Mouse (Mus musculus): ENCODE results near the gene 9130019O22Rik. TPM values are rescaled to one million over a fixed set of nuclear protein-coding genes. Genes with fewer than 3 reads are reported as not detected.
"Not testable (repeated sequence)": the region's sequence is repeated elsewhere in the genome, so short reads cannot be mapped to it uniquely, and the experiment has no call there.

9130019O22Rik gene
- polyA plus RNA-seq, 1 experiment from 2014 or later: 5.5 TPM

DNA sequence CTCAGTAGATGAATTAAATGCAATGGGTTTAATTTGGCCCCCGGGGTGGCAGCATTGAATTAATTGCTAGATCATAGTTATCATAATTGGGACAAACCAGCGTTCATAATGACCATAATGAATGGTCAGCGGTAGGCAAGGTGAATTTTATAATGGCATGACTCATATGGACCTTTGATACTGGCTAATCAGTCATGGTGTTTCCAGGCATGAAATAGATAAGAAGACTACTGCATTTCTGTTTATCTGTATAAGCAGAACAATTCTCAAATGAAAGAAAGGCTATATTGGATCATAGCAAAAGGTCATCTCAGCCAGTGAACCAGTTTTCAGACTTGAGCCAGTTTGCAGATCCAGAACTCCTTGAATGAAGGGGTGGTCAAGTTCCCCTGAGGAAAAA is 13.4 kb upstream of the 9130019O22Rik start:
- Histone ChIP-seq H3K27ac (replicated peaks) (no peak overlapping the region), H3K36me3 (no peaks in the 10 kb centered on the region), H3K4me3 (no peak overlapping the region), H3K9me3 (no peaks in the 10 kb centered on the region), H3K4me1 (no peaks in the 10 kb centered on the region), H3K9ac (replicated peaks) (no peak overlapping the region), H3K4me2 (replicated peaks) (no peak overlapping the region), H3K27me3 (no peaks in the 10 kb centered on the region)
- ATAC-seq (replicated peaks): no peak
- 59% methylated on average over 3 of the region's 3 CpGs for WGBS

DNA sequence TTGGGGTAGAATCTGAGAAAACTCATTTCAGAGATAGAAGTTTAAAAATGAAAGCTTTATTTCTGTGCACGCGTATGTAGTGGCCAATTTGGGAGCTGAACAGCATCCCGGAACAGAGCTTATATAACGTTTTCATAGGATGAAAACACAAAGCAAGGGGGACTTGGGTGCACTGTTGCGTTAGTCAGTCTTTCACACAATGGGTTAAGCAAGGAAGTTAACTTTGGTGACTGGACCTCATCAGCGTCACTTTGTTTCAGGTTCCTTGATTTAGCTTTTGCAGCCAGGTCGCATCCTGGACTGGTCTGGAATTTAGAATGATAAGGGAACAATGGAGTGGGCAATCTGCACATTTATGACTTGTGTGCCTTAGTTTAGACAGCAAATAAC is 7.0 kb upstream of the 9130019O22Rik start:
- H3K4me3 ChIP-seq: peak overlapping the region; percentile 71
- WGBS: 20% methylated on average over 7 of the region's 7 CpGs
- H3K9ac ChIP-seq (replicated peaks): peak overlapping the region; percentile 57
- peak overlapping the region; percentile 79 for H3K27ac ChIP-seq (replicated peaks)
- no peaks in the 10 kb centered on the region for H3K27me3 ChIP-seq
- 0 out of 2 replicates have a peak, but pooled peaks have one; percentile 18 for ATAC-seq (replicated peaks)
- peaks cover 16% of the 10 kb centered on the region for H3K4me1 ChIP-seq
- H3K4me2 ChIP-seq (replicated peaks): peak overlapping the region; percentile 88
- H3K36me3 ChIP-seq: peaks cover 5% of the 10 kb centered on the region
- no peaks in the 10 kb centered on the region for H3K9me3 ChIP-seq

DNA sequence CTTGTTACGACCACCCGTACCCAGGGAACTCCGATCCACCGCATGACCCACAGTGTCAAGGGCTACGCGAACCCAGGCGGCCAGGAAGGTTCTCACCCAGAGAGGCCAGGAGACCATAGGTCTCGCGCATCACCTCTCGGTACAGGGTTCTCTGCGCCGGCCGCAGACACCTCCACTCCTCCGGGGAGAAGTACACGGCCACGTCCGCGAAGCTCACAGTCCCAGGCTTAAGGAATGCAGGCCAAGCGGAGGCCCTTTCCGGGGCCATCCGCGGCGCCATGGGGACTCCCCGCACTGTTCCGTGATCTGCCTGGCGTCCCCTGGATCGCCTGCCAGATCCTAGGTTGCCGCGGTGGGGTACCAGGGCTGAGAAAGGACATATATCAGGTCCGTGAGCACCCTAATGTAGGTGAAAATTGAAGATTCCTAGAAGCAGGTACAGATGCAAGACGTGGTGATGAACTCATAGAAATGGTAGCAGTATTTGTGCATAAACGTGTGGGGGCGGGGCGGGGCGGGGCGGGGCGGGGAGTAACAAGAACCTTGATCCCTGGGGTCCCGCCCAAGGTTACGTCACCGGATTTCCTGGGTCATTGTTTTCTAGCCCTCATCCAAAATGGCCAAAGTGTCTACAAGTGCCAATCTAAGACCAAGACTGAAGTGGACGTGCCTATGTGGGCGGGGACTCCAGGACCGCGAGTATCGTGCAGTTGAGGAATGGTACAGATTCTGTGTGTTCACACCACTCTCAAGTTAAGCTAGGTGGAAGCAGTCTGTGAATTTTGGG is 6.4 kb upstream of the 9130019O22Rik start, which contains the start of gene E430018J23Rik:
Gene E430018J23Rik (minus strand): TSS at position 473 of the 787 bp plus-strand sequence.
- WGBS: under 1% methylated on average over 45 of the region's 45 CpGs
- ATAC-seq (replicated peaks): peak; percentile 93
- Histone ChIP-seq H3K27ac (replicated peaks) (peak within 1 kb of the TSS; percentile 79), H3K36me3 (peaks cover 5% of the 10 kb centered on the region), H3K9me3 (no peaks in the 10 kb centered on the region), H3K27me3 (no peaks in the 10 kb centered on the region), H3K4me3 (peak within 1 kb of the TSS; percentile 71), H3K4me1 (peaks cover 16% of the 10 kb centered on the region), H3K4me2 (replicated peaks) (peak within 1 kb of the TSS; percentile 88), H3K9ac (replicated peaks) (peak within 1 kb of the TSS; percentile 82)

DNA sequence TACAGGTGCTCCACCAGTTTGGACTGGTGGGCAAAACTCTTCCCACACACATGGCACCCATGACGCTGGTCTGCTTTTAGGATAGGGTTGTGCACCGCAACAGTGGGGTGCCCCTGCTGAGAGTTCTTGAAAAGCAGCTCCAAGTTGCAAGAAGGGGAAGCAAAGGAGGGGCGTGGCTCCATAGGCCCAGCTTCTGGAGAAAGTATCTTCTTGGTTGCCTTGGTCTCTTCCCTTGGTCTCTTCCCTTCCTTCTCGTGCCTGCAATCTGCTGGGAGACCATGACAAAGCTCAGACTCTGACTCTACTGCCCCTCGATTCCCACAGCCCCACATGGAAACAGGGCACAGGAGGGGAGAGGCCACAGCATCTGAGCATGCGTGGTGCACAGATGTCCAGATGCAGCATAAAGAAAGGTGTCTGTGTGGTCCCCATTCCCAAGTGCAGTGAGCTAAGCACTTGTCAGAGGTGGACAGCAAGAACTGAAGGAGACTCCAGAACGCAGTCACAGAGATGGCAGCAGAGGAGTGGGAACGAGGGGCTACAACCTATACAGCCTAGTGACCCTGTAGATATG is 5.4 kb upstream of the 9130019O22Rik start:
- Histone ChIP-seq H3K4me3 (peak overlapping the region; percentile 71), H3K27me3 (no peaks in the 10 kb centered on the region), H3K4me1 (peaks cover 16% of the 10 kb centered on the region), H3K9ac (replicated peaks) (peak overlapping the region; percentile 82; the same call in 1 of the 2 replicates), H3K36me3 (peaks cover 5% of the 10 kb centered on the region), H3K4me2 (replicated peaks) (peak overlapping the region; percentile 88), H3K27ac (replicated peaks) (no peak overlapping the region), H3K9me3 (no peaks in the 10 kb centered on the region)
- no peak for ATAC-seq (replicated peaks)
- 83% methylated on average over 8 of the region's 8 CpGs for WGBS

DNA sequence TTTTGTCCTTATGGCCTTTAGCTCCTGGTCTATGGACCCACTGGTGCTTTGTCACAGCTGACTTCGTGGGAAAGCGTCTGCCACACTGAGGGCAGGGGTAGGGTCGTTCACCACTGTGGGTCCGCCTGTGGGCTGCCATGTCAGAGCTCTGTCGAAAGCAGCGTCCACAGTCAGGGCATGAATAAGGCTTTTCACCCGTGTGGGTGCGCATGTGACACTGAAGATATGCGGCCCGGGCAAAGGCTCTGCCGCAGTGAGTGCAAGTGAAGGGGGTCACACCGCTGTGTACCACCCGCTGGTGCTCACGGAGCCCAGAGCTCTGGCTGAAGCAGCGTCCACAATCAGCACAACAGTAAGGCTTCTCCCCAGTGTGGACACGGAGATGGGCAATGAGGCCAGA is 4.6 kb upstream of the 9130019O22Rik start:
- H3K36me3 ChIP-seq: peaks cover 5% of the 10 kb centered on the region
- peaks cover 16% of the 10 kb centered on the region for H3K4me1 ChIP-seq
- no peak overlapping the region for H3K27ac ChIP-seq (replicated peaks)
- no peak overlapping the region for H3K4me3 ChIP-seq
- no peak for ATAC-seq (replicated peaks)
- no peak overlapping the region for H3K9ac ChIP-seq (replicated peaks)
- no peaks in the 10 kb centered on the region for H3K27me3 ChIP-seq
- no peaks in the 10 kb centered on the region for H3K9me3 ChIP-seq
- WGBS: 95% methylated on average over 16 of the region's 16 CpGs
- H3K4me2 ChIP-seq (replicated peaks): no peak overlapping the region

DNA sequence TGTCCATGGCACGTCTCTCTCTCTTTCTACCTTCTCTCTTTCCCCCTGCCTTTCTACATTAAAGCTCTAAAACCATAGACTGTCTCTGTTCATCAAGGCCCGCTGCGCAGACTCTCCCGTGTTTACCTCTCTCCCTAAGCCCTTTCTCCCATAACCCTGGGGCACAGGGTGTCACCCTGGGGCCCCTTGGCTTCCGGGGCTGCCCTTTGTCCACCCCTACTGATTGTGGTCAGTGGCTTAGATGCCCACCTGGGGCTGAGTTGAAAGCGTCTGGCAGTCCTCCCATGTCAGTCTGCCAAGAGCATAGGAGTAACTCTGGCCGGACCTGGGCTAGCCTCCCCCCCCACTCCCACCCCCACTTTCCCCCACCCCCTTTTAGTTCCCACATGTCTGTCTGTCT is 3.3 kb upstream of the 9130019O22Rik start:
- H3K9ac ChIP-seq (replicated peaks): no peak overlapping the region
- ATAC-seq (replicated peaks): no peak
- no peak overlapping the region for H3K27ac ChIP-seq (replicated peaks)
- H3K4me1 ChIP-seq: peaks cover 22% of the 10 kb centered on the region
- peaks cover 5% of the 10 kb centered on the region for H3K36me3 ChIP-seq
- H3K9me3 ChIP-seq: no peaks in the 10 kb centered on the region
- H3K4me2 ChIP-seq (replicated peaks): no peak overlapping the region
- no peaks in the 10 kb centered on the region for H3K27me3 ChIP-seq
- WGBS: 77% methylated on average over 7 of the region's 7 CpGs
- no peak overlapping the region for H3K4me3 ChIP-seq

DNA sequence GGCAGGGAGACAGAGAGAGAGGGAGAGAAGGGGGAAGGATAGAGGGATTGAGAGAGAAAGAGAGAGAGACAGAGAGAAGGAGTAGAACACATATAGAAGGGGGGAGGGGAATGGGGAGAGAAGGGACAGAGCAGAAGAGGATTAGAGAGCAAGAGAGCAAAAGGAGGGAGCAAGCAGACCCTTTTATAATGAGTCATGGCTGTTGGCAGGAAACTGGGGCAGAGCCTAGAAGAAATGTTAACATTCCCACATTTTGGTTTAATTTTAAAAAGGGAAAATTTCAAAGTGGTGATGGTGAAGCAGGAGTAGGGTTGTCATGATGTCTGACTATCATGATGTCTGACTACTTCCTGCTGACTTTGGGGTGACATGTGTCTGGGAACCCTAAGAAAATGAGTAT is 1.2 kb upstream of the 9130019O22Rik start:
- not testable (repeated sequence) for ATAC-seq (replicated peaks); H3K27me3 ChIP-seq; H3K36me3 ChIP-seq; H3K4me3 ChIP-seq; H3K27ac ChIP-seq (replicated peaks); H3K4me2 ChIP-seq (replicated peaks); H3K9ac ChIP-seq (replicated peaks); H3K9me3 ChIP-seq
- peaks cover 16% of the 10 kb centered on the region for H3K4me1 ChIP-seq

DNA sequence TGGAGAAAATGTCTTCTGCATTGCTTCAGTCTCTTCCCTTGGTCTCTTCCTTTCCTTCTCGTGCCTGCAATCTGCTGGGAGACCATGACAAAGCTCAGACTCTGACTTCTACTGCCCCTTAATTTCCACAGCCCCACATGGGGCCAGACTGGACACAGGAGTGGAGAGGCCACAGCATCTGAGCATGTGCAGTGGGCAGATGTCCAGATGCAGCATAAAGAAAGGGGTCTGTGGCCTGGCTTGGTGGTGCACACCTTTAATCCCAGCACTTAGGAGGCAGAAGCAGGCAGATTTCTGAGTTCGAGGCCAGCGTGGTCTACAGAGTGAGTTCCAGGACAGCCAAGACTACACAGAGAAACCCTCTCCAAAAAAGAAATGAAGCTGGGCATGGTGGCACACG is 1.4 kb downstream of the 9130019O22Rik start:
- 92% methylated on average over 4 of the region's 4 CpGs for WGBS

DNA sequence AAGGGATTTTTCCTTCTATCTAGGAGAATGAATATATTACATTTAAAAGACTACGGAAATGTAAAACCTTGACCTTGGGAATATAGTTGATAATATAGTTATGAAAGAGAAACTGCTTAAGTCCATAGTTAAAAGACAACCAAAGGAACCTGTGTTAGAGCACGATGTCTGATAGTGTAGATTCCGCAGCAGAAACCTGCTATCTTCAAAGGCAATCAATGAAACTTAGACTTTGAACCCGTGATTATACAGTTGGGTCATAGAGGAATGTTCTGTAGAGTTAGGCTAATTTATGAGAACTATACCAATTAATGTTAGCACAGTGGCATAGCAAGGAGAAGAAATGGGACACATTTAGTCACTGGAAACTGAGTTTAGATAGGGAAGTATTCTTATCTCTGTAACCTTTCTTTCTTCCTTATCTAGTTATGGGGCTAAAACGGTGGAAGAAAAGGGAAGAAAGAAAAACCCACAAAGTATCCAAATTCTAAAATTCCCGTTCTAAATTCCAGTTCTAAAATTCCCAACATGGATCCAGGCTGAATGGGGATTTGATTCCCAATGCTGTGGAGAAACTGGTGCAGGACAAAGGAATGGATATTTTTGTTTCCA is 8.6 kb downstream of the 9130019O22Rik start:
- Histone ChIP-seq H3K4me1 (peaks cover 4% of the 10 kb centered on the region; the same call in 1 of the 2 replicates), H3K9ac (replicated peaks) (no peak overlapping the region), H3K9me3 (no peaks in the 10 kb centered on the region), H3K27me3 (no peaks in the 10 kb centered on the region), H3K27ac (replicated peaks) (no peak overlapping the region), H3K4me2 (replicated peaks) (no peak overlapping the region), H3K36me3 (peaks cover 4% of the 10 kb centered on the region; the same call in 1 of the 2 replicates), H3K4me3 (no peak overlapping the region)
- no peak for ATAC-seq (replicated peaks)
- 84% methylated on average over 6 of the region's 6 CpGs for WGBS

More for the DNA sequence above, 1.4 kb downstream of the 9130019O22Rik start:
- H3K36me3 ChIP-seq; H3K27ac ChIP-seq (replicated peaks); H3K9ac ChIP-seq (replicated peaks); H3K9me3 ChIP-seq; H3K4me1 ChIP-seq; H3K27me3 ChIP-seq; H3K4me2 ChIP-seq (replicated peaks); ATAC-seq (replicated peaks); H3K4me3 ChIP-seq: not testable (repeated sequence)

DNA sequence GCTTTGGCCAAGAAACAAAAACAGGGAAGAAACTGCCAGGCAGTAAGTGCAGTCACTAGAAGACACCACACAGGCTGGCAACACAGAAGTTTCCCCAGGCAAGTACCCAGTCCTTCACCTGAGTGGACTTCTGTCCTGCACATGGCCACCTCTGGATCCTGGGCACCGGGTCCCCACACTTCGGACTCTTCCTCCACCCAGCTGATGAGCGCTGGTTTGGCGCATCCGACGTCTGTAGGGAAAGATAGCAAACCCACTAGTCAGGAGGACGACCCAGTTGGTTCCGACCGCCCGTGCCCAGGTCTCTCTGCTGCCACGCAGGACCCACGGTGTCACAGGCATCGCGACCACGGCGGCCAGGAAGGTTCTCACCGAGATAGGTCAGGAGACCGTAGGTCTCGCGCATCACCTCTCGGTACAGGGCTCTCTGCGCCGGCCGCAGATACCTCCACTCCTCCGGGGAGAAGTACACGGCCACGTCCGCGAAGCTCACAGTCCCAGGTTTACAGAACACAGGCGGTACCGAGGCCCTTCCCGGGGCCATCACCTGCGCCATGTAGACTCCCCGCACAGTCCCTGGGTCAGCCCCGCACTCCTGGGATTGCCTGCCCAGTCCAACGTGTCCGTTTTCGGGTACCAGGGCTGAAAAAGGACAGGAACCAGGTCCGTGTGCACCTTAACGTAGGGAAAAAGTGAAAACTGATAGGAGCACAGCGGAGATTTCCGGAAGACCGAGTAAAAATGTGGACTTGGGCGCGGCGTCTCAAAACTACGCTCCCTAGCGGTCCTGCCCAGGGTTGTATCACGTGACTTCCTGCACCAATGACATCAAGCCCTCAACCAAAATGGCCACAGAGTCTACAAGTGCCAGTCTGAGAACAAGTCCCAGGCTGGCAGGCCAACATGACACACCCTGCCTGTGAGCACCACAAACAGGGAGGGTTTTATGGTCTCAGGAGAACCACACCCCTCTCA is 11.4 kb downstream of the 9130019O22Rik start, which contains the start of gene Zfp747:
Gene Zfp747 (minus strand): TSS at position 780 of the 975 bp plus-strand sequence.
- not testable (repeated sequence) for H3K27me3 ChIP-seq, H3K4me1 ChIP-seq, H3K9me3 ChIP-seq, H3K36me3 ChIP-seq
- peak within 1 kb of the TSS; percentile 78 for H3K4me2 ChIP-seq (replicated peaks)
- WGBS: 2% methylated on average over 49 of the region's 49 CpGs
- peak within 1 kb of the TSS; percentile 75 for H3K9ac ChIP-seq (replicated peaks)
- peak within 1 kb of the TSS; percentile 76 for H3K4me3 ChIP-seq
- ATAC-seq (replicated peaks): peak; percentile 93
- peak within 1 kb of the TSS; percentile 75 for H3K27ac ChIP-seq (replicated peaks)

DNA sequence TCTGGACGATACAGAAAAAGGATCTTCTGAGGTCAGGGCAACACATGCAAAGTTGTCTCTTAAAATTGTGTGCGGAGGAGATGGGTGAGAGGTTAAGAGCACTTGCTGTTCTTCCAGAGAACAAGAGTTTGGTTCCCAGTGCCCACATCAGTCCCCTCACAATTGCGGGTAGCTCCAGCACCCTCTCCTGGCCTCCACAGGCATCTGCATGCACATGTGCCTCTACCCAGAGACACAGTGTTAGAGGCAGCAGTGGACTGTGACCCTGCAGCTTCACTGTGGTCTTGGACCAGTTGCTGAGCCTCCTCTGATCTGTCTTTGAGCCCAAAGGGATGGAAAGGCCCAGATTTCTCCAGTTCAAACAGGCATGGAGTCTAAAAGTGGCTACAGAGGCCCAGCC is 15.1 kb downstream of the 9130019O22Rik start:
- not testable (repeated sequence) for H3K27me3 ChIP-seq; H3K9me3 ChIP-seq; H3K27ac ChIP-seq (replicated peaks); H3K36me3 ChIP-seq; H3K4me2 ChIP-seq (replicated peaks); H3K9ac ChIP-seq (replicated peaks); H3K4me1 ChIP-seq; H3K4me3 ChIP-seq; ATAC-seq (replicated peaks)
- WGBS: 82% methylated on average over 3 of the region's 3 CpGs
